Mouse (Mus musculus): ENCODE results near the gene Ankrd33b. TPM values are rescaled to one million over a fixed set of nuclear protein-coding genes. Genes with fewer than 3 reads are reported as not detected.

Ankrd33b gene
- polyA plus RNA-seq, 1 experiment, result 6.1 TPM

GRCm38 (mm10) chr15:31245934-31246333 lies 121.6 kb downstream of the Ankrd33b start:
- Histone ChIP-seq H3K4me3 (ENCODE audit: insufficient read depth, poor library complexity, severe bottlenecking) (no peak overlapping the region), H3K79me3 (ENCODE audit: low read depth) (peaks cover 67% of the 10 kb centered on the region), H3K79me2 (ENCODE audit: control insufficient read depth, insufficient read depth) (peaks cover 83% of the 10 kb centered on the region), H3ac (ENCODE audit: control insufficient read depth, insufficient read length, low read depth) (peak overlapping the region; percentile 20), H3K27me3 (ENCODE audit: control insufficient read depth, insufficient read depth, insufficient read length) (no peaks in the 10 kb centered on the region), H3K36me3 (ENCODE audit: control insufficient read depth, insufficient read depth) (peaks cover 77% of the 10 kb centered on the region)
- TF ChIP-seq MAX (IDR thresholded peaks at IDR 0.05) (peak; percentile 73), USF1 (IDR thresholded peaks at IDR 0.05; ENCODE audit: low read depth) (no peak), MYOG (IDR thresholded peaks at IDR 0.05; ENCODE audit: control insufficient read depth, extremely low read depth, insufficient read length) (no peak), CEBPB (IDR thresholded peaks at IDR 0.05; ENCODE audit: low read depth) (no peak), FOSL1 (IDR thresholded peaks at IDR 0.05; ENCODE audit: insufficient read depth, low read length, poor library complexity, severe bottlenecking) (peak; percentile 62), CTCF (IDR thresholded peaks at IDR 0.05; ENCODE audit: control insufficient read depth, insufficient read depth, insufficient read length) (no peak), MYOD1 (IDR thresholded peaks at IDR 0.05; ENCODE audit: control insufficient read depth, insufficient read length, low read depth) (peak; percentile 56)

GRCm38 (mm10) chr15:31244696-31245445 lies 122.7 kb downstream of the Ankrd33b start:
- TF ChIP-seq MYOD1 (IDR thresholded peaks at IDR 0.05; ENCODE audit: control insufficient read depth, insufficient read length, low read depth) (peak; percentile 25), USF1 (IDR thresholded peaks at IDR 0.05; ENCODE audit: low read depth) (peak; percentile 77), CEBPB (IDR thresholded peaks at IDR 0.05; ENCODE audit: low read depth) (no peak), FOSL1 (IDR thresholded peaks at IDR 0.05; ENCODE audit: insufficient read depth, low read length, poor library complexity, severe bottlenecking) (peak; percentile 4), CTCF (IDR thresholded peaks at IDR 0.05; ENCODE audit: control insufficient read depth, insufficient read depth, insufficient read length) (no peak), MYOG (IDR thresholded peaks at IDR 0.05; ENCODE audit: control insufficient read depth, extremely low read depth, insufficient read length) (no peak), MAX (IDR thresholded peaks at IDR 0.05) (no peak)
- Histone ChIP-seq H3K79me3 (ENCODE audit: low read depth) (peaks cover 67% of the 10 kb centered on the region), H3K27me3 (ENCODE audit: control insufficient read depth, insufficient read depth, insufficient read length) (no peaks in the 10 kb centered on the region), H3ac (ENCODE audit: control insufficient read depth, insufficient read length, low read depth) (peak overlapping the region; percentile 14), H3K4me3 (ENCODE audit: insufficient read depth, poor library complexity, severe bottlenecking) (no peak overlapping the region), H3K36me3 (ENCODE audit: control insufficient read depth, insufficient read depth) (peaks cover 77% of the 10 kb centered on the region), H3K79me2 (ENCODE audit: control insufficient read depth, insufficient read depth) (peaks cover 83% of the 10 kb centered on the region)

GRCm38 (mm10) chr15:31243260-31243659 lies 124.3 kb downstream of the Ankrd33b start:
- TF ChIP-seq FOSL1 (IDR thresholded peaks at IDR 0.05; ENCODE audit: insufficient read depth, low read length, poor library complexity, severe bottlenecking), result no peak
- TF ChIP-seq MAX (IDR thresholded peaks at IDR 0.05), result no peak
- TF ChIP-seq MYOG (IDR thresholded peaks at IDR 0.05; ENCODE audit: control insufficient read depth, extremely low read depth, insufficient read length), result no peak
- no peak for TF ChIP-seq MYOD1 (IDR thresholded peaks at IDR 0.05; ENCODE audit: control insufficient read depth, insufficient read length, low read depth)
- no peak for TF ChIP-seq CTCF (IDR thresholded peaks at IDR 0.05; ENCODE audit: control insufficient read depth, insufficient read depth, insufficient read length)
- TF ChIP-seq CEBPB (IDR thresholded peaks at IDR 0.05; ENCODE audit: low read depth), result no peak
- no peak for TF ChIP-seq USF1 (IDR thresholded peaks at IDR 0.05; ENCODE audit: low read depth)
- peaks cover 55% of the 10 kb centered on the region for H3K79me3 ChIP-seq (ENCODE audit: low read depth)
- H3K79me2 ChIP-seq (ENCODE audit: control insufficient read depth, insufficient read depth), result peaks cover 83% of the 10 kb centered on the region
- peaks cover 78% of the 10 kb centered on the region for H3K36me3 ChIP-seq (ENCODE audit: control insufficient read depth, insufficient read depth)
- H3K27me3 ChIP-seq (ENCODE audit: control insufficient read depth, insufficient read depth, insufficient read length), result no peaks in the 10 kb centered on the region
- no peak overlapping the region for H3K4me3 ChIP-seq (ENCODE audit: insufficient read depth, poor library complexity, severe bottlenecking)
- no peak overlapping the region for H3ac ChIP-seq (ENCODE audit: control insufficient read depth, insufficient read length, low read depth)

Other genes starting within 250 kb of the Ankrd33b start
- gene Dap, start 143.4 kb downstream of the Ankrd33b start, polyA plus RNA-seq (2012; fragmentation: generic; extraction: Trizol), result 566 TPM
- 3.7 TPM for gene Ropn1l, start 86.0 kb upstream of the Ankrd33b start, polyA plus RNA-seq (2012; fragmentation: generic; extraction: Trizol)
- 22.5 TPM for gene March6, start 163.3 kb upstream of the Ankrd33b start, polyA plus RNA-seq (2012; fragmentation: generic; extraction: Trizol)
- 5.3 TPM for gene Cmbl, start 197.7 kb upstream of the Ankrd33b start, polyA plus RNA-seq (2012; fragmentation: generic; extraction: Trizol)
- 619 TPM for gene Cct5, start 234.1 kb upstream of the Ankrd33b start, polyA plus RNA-seq (2012; fragmentation: generic; extraction: Trizol)
- 34.0 TPM for gene Fam173b, start 234.1 kb upstream of the Ankrd33b start, polyA plus RNA-seq (2012; fragmentation: generic; extraction: Trizol)